Mouse (Mus musculus): ENCODE measurements at regions not wholly inside any gene's neighbourhood (a gene's known extent, or its start where the extent isn't known, plus 50 kb on each side); places are given as distances from the start of the nearest gene placed in this dataset.

DNA sequence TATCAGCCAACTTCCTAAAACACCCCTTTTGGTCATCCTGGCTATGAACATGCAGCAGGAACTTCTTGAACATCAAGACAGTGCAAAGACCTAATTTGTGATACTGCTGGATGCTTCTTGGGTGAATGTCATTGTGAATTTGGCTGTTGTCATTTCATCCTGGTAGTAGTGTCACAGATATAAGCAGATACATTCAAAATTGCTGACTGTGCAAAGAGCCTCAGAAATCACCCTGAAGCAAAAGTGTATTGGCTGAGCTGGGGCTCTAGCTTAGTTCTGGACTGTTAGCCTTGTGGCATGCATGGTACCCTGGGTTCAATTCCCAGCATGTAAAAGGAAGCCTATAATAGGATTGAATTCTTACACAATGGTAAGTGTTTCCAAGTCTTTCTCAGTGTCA lies 590.1 kb upstream of the Id2 start:
- H3K9me3 ChIP-seq (ENCODE audit: control insufficient read depth, low read length) = no peaks in the 10 kb centered on the region
- no peak overlapping the region for H3K9ac ChIP-seq (replicated peaks; ENCODE audit: low read depth, low read length)
- no peak overlapping the region for H3K4me2 ChIP-seq (ENCODE audit: low read depth, low read length)
- no peaks in the 10 kb centered on the region for H3K4me1 ChIP-seq (ENCODE audit: control insufficient read depth, insufficient read depth, low read length)
- H3K4me3 ChIP-seq (ENCODE audit: low read depth, low read length) = no peak overlapping the region
- no peaks in the 10 kb centered on the region for H3K27me3 ChIP-seq (ENCODE audit: control insufficient read depth, insufficient read depth, low read length)
- no peaks in the 10 kb centered on the region for H3K36me3 ChIP-seq (ENCODE audit: control insufficient read depth, insufficient read depth, low read length)
- ATAC-seq (ENCODE audit: low read depth) = no peak
- H3K27ac ChIP-seq (ENCODE audit: low read depth, low read length) = no peak overlapping the region

DNA sequence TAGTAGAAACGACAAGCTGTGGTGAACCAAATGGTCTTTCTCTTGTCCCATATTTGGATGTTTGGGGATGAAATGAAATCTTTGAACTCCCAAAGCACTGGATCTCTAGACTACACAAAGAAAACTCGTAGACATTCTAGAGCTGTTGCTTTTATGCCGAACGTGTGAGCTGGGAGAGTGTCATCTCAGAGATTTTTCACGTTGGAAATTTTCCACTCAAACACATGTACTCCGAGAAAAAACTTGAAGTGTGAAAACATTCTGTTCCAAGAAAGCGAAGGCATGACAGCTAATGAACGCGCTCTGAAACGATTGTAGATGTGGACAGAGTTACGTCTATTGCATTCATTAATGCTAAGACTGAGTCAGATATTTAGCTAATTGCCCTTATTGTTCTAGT lies 579.7 kb upstream of the Id2 start:
- no peak for ATAC-seq (ENCODE audit: low read depth)
- Histone ChIP-seq H3K36me3 (ENCODE audit: control insufficient read depth, insufficient read depth, low read length) (no peaks in the 10 kb centered on the region), H3K9me3 (ENCODE audit: control insufficient read depth, low read length) (no peaks in the 10 kb centered on the region), H3K27ac (ENCODE audit: low read depth, low read length) (no peak overlapping the region), H3K4me1 (ENCODE audit: control insufficient read depth, insufficient read depth, low read length) (no peaks in the 10 kb centered on the region), H3K27me3 (ENCODE audit: control insufficient read depth, insufficient read depth, low read length) (no peaks in the 10 kb centered on the region), H3K4me3 (ENCODE audit: low read depth, low read length) (no peak overlapping the region), H3K4me2 (ENCODE audit: low read depth, low read length) (no peak overlapping the region), H3K9ac (replicated peaks; ENCODE audit: low read depth, low read length) (no peak overlapping the region)
- 87% methylated on average over 11 of the region's 11 CpGs for WGBS

DNA sequence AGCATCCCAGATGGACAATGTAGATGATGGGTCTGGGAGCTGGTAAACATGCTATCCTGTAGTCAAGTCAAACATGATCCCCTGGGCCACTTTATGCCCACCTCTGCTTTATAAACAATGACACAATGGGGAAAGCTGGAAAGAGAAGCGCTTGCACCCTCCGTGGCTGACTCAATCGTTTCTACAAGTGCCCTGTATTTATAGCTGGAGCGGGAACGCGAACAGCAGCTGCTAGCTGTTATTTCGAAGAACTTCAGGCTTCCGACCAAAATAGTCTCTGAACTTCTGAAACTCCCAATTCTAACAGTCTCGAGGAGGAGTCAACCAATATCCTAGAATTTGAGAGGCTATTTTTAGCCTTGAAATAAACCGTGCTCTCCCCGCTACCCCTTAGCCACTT lies 571.4 kb upstream of the Id2 start:
- Histone ChIP-seq H3K9me3 (ENCODE audit: control insufficient read depth, low read length) (no peaks in the 10 kb centered on the region), H3K4me1 (ENCODE audit: control insufficient read depth, insufficient read depth, low read length) (no peaks in the 10 kb centered on the region), H3K9ac (replicated peaks; ENCODE audit: low read depth, low read length) (no peak overlapping the region), H3K4me2 (ENCODE audit: low read depth, low read length) (no peak overlapping the region), H3K4me3 (ENCODE audit: low read depth, low read length) (no peak overlapping the region), H3K27me3 (ENCODE audit: control insufficient read depth, insufficient read depth, low read length) (no peaks in the 10 kb centered on the region), H3K27ac (ENCODE audit: low read depth, low read length) (no peak overlapping the region), H3K36me3 (ENCODE audit: control insufficient read depth, insufficient read depth, low read length) (no peaks in the 10 kb centered on the region)
- no peak for ATAC-seq (ENCODE audit: low read depth)
- 91% methylated on average over 11 of the region's 11 CpGs for WGBS

DNA sequence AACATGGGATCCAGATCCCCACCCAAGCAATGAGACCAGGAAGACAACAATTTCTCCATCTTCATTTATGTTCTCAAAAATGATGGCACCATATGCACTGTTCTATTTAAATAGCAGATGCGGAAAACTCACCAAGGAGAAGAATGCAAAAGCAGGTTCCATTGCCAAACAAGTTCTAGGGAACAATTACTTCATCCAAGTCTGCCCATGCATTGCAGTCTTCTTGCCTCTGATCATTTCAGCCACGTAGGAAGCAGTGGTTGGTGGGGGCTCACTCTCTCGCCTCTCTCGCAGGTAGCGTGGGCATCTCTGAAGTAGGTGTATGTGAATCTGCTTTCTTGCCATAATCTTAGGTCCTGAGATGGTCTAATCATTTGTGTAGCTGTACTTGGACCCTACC lies 557.5 kb upstream of the Id2 start:
- Histone ChIP-seq H3K4me2 (ENCODE audit: low read depth, low read length) (no peak overlapping the region), H3K4me1 (ENCODE audit: control insufficient read depth, insufficient read depth, low read length) (no peaks in the 10 kb centered on the region), H3K9ac (replicated peaks; ENCODE audit: low read depth, low read length) (no peak overlapping the region), H3K27me3 (ENCODE audit: control insufficient read depth, insufficient read depth, low read length) (no peaks in the 10 kb centered on the region), H3K4me3 (ENCODE audit: low read depth, low read length) (no peak overlapping the region), H3K36me3 (ENCODE audit: control insufficient read depth, insufficient read depth, low read length) (no peaks in the 10 kb centered on the region), H3K9me3 (ENCODE audit: control insufficient read depth, low read length) (no peaks in the 10 kb centered on the region), H3K27ac (ENCODE audit: low read depth, low read length) (no peak overlapping the region)
- ATAC-seq (ENCODE audit: low read depth) = no peak
- 96% methylated on average over 5 of the region's 5 CpGs for WGBS

DNA sequence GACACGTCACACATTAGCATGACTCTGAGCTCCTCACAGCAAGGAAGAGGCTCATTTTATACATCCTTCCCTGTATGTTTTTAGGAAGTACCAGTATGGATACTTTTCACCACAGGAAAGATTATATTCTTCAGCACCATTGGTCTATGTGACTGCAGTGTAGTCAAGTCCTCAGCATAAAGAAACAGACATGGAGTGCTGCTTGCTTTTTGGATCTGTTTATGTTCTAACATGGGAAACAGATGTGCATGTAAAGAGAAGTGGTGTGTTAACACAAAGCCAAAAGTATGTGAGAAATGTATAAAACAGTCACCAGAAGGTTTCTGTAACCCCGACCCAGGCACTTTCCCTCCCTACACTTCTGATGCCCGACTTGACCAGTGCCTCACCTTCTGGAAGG lies 553.3 kb upstream of the Id2 start:
- H3K36me3 ChIP-seq (ENCODE audit: control insufficient read depth, insufficient read depth, low read length) = no peaks in the 10 kb centered on the region
- WGBS = 82% methylated on average over 3 of the region's 3 CpGs
- no peaks in the 10 kb centered on the region for H3K4me1 ChIP-seq (ENCODE audit: control insufficient read depth, insufficient read depth, low read length)
- H3K27me3 ChIP-seq (ENCODE audit: control insufficient read depth, insufficient read depth, low read length) = no peaks in the 10 kb centered on the region
- no peak overlapping the region for H3K4me3 ChIP-seq (ENCODE audit: low read depth, low read length)
- ATAC-seq (ENCODE audit: low read depth) = no peak
- no peak overlapping the region for H3K9ac ChIP-seq (replicated peaks; ENCODE audit: low read depth, low read length)
- no peak overlapping the region for H3K4me2 ChIP-seq (ENCODE audit: low read depth, low read length)
- no peak overlapping the region for H3K27ac ChIP-seq (ENCODE audit: low read depth, low read length)
- no peaks in the 10 kb centered on the region for H3K9me3 ChIP-seq (ENCODE audit: control insufficient read depth, low read length)

DNA sequence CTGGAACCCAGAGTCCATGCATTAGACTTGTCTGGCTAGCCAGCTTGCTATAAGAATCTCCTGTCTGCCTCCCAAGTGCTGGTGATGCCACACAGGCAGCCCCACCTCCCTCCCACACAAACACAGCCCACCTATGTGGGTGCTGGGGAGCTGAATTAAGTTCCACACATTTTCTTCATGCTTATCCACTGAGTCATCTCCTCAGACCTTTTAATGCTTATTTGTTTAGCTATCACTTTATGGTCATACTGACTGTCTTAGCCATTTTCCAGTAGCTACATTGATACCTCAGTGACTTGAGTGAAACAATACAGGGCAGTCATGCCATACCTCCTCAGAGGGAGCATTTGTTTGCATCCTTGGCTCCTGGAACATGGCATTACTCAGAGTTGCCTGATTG lies 531.1 kb upstream of the Id2 start:
- ATAC-seq (ENCODE audit: low read depth) = no peak
- H3K36me3 ChIP-seq (ENCODE audit: control insufficient read depth, insufficient read depth, low read length) = no peaks in the 10 kb centered on the region

DNA sequence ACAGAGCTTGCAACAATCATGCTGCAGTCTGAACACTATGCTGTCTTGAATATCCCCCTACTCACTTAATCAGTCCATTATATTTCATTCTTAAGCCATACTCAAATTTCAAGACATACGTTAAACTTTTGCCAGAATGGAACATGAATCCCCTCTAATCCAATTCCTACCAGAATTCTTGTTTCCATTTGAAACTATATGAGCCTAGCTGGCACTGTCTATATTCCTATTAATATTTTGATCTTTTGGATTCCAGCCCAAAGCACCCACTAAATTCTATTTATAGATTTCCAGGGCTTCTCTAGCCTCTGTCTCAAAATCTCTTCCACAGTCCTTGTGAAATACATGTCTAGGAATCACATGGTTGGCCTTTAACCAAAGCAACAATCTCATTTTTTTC lies 528.9 kb upstream of the Id2 start:
- 84% methylated on average over 1 of the region's 1 CpGs for WGBS
- no peak for ATAC-seq (ENCODE audit: low read depth)

More for the DNA sequence above, 531.1 kb upstream of the Id2 start:
- Histone ChIP-seq H3K4me1 (ENCODE audit: control insufficient read depth, insufficient read depth, low read length) (no peaks in the 10 kb centered on the region), H3K27ac (ENCODE audit: low read depth, low read length) (no peak overlapping the region), H3K27me3 (ENCODE audit: control insufficient read depth, insufficient read depth, low read length) (no peaks in the 10 kb centered on the region), H3K9me3 (ENCODE audit: control insufficient read depth, low read length) (no peaks in the 10 kb centered on the region), H3K9ac (replicated peaks; ENCODE audit: low read depth, low read length) (no peak overlapping the region), H3K4me3 (ENCODE audit: low read depth, low read length) (no peak overlapping the region), H3K4me2 (ENCODE audit: low read depth, low read length) (no peak overlapping the region)

DNA sequence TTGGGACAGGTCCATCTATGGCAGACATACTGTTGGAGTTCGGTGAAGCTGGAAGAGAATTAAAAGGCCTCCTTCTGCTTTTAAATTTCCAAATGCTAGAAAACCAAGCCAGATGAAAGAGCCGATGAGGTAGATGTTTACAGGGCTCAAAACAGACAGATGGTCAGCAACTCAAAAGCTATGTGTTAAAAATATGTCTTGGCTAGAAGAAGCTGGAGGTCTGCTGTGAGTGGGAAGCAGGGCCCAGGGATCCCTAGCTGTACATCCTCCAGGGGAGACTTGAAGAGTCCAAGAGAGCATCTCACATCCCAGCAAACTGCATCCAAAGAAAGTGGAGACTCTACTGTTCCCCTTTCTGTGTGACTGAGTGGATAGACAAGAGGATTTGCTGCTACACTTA lies 526.5 kb upstream of the Id2 start:
- no peaks in the 10 kb centered on the region for H3K27me3 ChIP-seq (ENCODE audit: control insufficient read depth, insufficient read depth, low read length)
- no peak overlapping the region for H3K9ac ChIP-seq (replicated peaks; ENCODE audit: low read depth, low read length)
- no peak overlapping the region for H3K4me3 ChIP-seq (ENCODE audit: low read depth, low read length)
- no peaks in the 10 kb centered on the region for H3K9me3 ChIP-seq (ENCODE audit: control insufficient read depth, low read length)
- no peak for ATAC-seq (ENCODE audit: low read depth)
- no peaks in the 10 kb centered on the region for H3K4me1 ChIP-seq (ENCODE audit: control insufficient read depth, insufficient read depth, low read length)
- H3K27ac ChIP-seq (ENCODE audit: low read depth, low read length) = no peak overlapping the region
- 93% methylated on average over 2 of the region's 2 CpGs for whole genome bisulfite sequencing
- H3K36me3 ChIP-seq (ENCODE audit: control insufficient read depth, insufficient read depth, low read length) = no peaks in the 10 kb centered on the region
- H3K4me2 ChIP-seq (ENCODE audit: low read depth, low read length) = no peak overlapping the region

More for the DNA sequence above, 528.9 kb upstream of the Id2 start:
- Histone ChIP-seq H3K4me2 (ENCODE audit: low read depth, low read length) (no peak overlapping the region), H3K9ac (replicated peaks; ENCODE audit: low read depth, low read length) (no peak overlapping the region), H3K4me1 (ENCODE audit: control insufficient read depth, insufficient read depth, low read length) (no peaks in the 10 kb centered on the region), H3K36me3 (ENCODE audit: control insufficient read depth, insufficient read depth, low read length) (no peaks in the 10 kb centered on the region), H3K9me3 (ENCODE audit: control insufficient read depth, low read length) (no peaks in the 10 kb centered on the region), H3K27me3 (ENCODE audit: control insufficient read depth, insufficient read depth, low read length) (no peaks in the 10 kb centered on the region), H3K4me3 (ENCODE audit: low read depth, low read length) (no peak overlapping the region), H3K27ac (ENCODE audit: low read depth, low read length) (no peak overlapping the region)

DNA sequence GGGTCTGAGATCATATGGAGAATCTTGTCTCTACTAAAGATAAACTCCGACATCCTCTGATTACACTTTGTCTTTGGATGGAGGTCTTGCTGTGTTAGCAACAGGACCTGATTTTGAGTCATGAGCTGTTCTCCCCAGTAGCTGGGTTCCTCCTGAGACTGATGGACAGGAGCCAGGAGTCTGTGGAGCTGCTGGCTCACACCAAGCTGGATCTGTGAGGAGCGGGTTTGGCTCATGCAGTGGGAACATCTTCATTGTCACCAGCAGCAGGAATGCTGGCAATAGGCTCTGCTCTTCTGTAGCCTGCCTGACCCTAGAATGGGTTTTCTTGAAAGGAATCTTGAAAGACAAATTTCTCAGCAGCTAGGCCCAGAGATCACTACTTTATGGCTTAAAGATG lies 524.2 kb upstream of the Id2 start:
- H3K4me3 ChIP-seq (ENCODE audit: low read depth, low read length) = no peak overlapping the region
- no peaks in the 10 kb centered on the region for H3K27me3 ChIP-seq (ENCODE audit: control insufficient read depth, insufficient read depth, low read length)
- no peak for ATAC-seq (ENCODE audit: low read depth)
- H3K4me1 ChIP-seq (ENCODE audit: control insufficient read depth, insufficient read depth, low read length) = no peaks in the 10 kb centered on the region
- H3K36me3 ChIP-seq (ENCODE audit: control insufficient read depth, insufficient read depth, low read length) = no peaks in the 10 kb centered on the region
- WGBS = 76% methylated on average over 2 of the region's 2 CpGs
- no peak overlapping the region for H3K27ac ChIP-seq (ENCODE audit: low read depth, low read length)
- H3K9me3 ChIP-seq (ENCODE audit: control insufficient read depth, low read length) = no peaks in the 10 kb centered on the region
- H3K9ac ChIP-seq (replicated peaks; ENCODE audit: low read depth, low read length) = no peak overlapping the region
- no peak overlapping the region for H3K4me2 ChIP-seq (ENCODE audit: low read depth, low read length)

DNA sequence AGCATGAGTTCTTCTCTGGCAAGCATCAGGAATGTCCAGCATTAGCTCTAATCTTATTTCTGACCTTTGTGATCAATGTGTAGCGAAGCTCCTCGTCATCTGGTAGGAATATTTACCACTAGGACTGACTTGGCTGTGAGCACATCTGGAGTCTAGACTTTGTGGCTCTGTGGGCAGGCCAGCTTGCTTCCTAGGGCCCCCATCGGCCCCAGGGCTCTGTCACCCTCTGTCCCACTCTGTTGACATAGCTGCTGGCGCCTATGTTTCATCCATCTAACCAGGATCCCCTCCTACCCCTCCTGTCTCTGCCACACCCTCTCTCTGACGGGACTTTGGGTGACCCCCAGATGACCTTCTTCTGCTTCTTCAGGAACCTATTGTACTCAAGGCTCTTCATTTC lies 520.6 kb upstream of the Id2 start:
- H3K36me3 ChIP-seq (ENCODE audit: control insufficient read depth, insufficient read depth, low read length) = no peaks in the 10 kb centered on the region
- 56% methylated on average over 5 of the region's 5 CpGs for WGBS
- H3K4me1 ChIP-seq (ENCODE audit: control insufficient read depth, insufficient read depth, low read length) = no peaks in the 10 kb centered on the region
- H3K4me3 ChIP-seq (ENCODE audit: low read depth, low read length) = no peak overlapping the region
- no peak overlapping the region for H3K9ac ChIP-seq (replicated peaks; ENCODE audit: low read depth, low read length)
- no peaks in the 10 kb centered on the region for H3K27me3 ChIP-seq (ENCODE audit: control insufficient read depth, insufficient read depth, low read length)
- ATAC-seq (ENCODE audit: low read depth) = no peak
- no peaks in the 10 kb centered on the region for H3K9me3 ChIP-seq (ENCODE audit: control insufficient read depth, low read length)
- no peak overlapping the region for H3K4me2 ChIP-seq (ENCODE audit: low read depth, low read length)
- no peak overlapping the region for H3K27ac ChIP-seq (ENCODE audit: low read depth, low read length)
